Mouse (Mus musculus) neutrophil, adult 59 days (primary cell): ENCODE data around the gene Tet3. TPM values are rescaled to one million over a fixed set of nuclear protein-coding genes. Genes with fewer than 3 reads are reported as not detected.

Source experiments
- total RNA-seq, 2 experiments: library from RNA; stranded (reverse); gene quantifications; 1 replicate in 1 of 2; 2 replicates in 1 of 2; pipeline ENCODE4 v1.2.4; 2023

Gene Tet3
- 10 to 100 TPM; 63.5 to 67.4 TPM for total RNA-seq

GRCm38 (mm10) chr6:83459034-83459644 is at the start of gene Tet3:
Gene Tet3, minus strand, starts transcription at chr6:83459084.

DNA sequence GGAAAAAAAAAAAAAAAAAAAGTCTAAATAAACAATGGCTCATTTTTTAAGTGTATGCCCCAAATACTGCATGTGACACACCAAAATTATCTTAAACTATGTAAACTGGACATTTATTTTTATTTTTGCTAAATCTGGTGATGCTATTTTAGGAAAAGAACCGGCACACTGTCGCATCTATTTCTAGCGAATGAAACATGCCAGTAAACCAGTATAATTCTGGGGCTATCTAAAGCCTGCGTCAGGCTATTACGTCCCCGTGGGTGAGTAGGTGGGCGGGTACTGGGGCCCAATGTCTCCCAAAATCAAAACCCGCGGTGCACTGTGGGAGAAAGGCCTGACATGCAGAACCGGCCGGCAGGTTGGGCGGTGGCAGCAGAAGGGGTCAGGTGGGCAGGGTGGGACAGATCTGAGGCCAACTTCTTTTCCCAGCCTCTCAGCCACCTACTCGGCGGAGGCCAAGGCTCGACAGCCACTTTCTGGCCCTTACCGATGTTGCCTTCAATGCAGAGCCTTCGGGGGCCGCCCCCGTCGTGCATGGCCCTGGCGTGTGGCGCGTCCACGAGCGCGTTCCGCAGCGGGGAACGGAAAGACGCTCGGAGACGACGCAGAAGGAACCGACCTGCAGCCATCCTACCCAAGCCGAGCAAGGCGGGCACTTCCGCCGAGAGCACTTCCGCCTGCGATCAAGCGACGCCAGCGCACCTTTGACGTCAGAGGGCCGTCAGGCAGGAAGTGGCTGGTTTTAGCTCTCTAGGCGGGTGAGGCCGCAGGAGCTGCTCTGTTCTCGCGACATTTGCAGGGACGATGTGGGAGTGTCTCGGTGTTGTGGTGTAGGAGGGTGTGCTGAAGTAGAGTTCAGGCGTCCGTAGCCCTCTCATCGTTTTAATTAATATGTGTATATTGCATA is 47.6 kb upstream of the Tet3 start, which contains the start of gene Dguok:
Gene Dguok (minus strand): TSS at position 712 of the 910 bp plus-strand sequence.

DNA sequence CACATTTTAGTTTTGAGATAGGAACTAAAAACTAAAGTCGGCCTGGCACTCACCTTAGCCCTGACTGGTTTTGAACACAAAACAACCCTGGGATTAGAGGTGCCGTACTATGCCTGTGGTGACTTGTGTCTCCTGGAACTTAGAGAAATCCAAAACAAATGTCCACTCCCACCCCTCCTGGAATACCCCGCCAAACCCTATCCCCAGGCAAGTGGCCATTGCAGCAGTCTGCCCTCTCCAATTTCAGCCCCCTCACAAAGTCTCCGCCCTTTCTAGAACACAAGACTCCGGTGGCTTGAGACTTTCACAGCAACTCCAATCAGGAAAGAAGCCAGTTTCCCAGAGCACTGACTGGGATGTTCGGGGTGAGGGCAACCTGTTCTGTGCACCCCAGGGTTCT is 110.0 kb downstream of the Tet3 start, which contains the start of gene Bola3:
Gene Bola3 (plus strand): TSS at position 275 of the 400 bp plus-strand sequence.

GRCm38 (mm10) chr6:83325525-83326393 is 133.1 kb downstream of the Tet3 start, which contains the start of the genes Mthfd2 and Mob1a:
Gene Mthfd2, minus strand, starts transcription at chr6:83325908.
Gene Mob1a, plus strand, starts transcription at chr6:83326016.

Other genes starting within 250 kb of the Tet3 start
- not detected for gene Slc4a5, start 239.3 kb downstream of the Tet3 start, total RNA-seq
- gene Mthfd2, start 133.2 kb downstream of the Tet3 start, total RNA-seq: 10 to 100 TPM; 18.9 to 26.7 TPM
- 100 to 1,000 TPM; 153 to 159 TPM for gene Mob1a, start 133.1 kb downstream of the Tet3 start, total RNA-seq
- 10 to 100 TPM; 14.0 to 15.7 TPM for gene Bola3, start 109.9 kb downstream of the Tet3 start, total RNA-seq
- gene Dguok, start 47.9 kb upstream of the Tet3 start, total RNA-seq: 10 to 100 TPM; 15.9 to 20.9 TPM
- gene Actg2, start 77.2 kb upstream of the Tet3 start, total RNA-seq: not detected
- gene Stambp, start 113.6 kb upstream of the Tet3 start, total RNA-seq: 10 to 100 TPM; 20.1 to 23.1 TPM
- gene Clec4f, start 197.1 kb upstream of the Tet3 start, total RNA-seq: not detected
- not detected for gene Cd207, start 218.8 kb upstream of the Tet3 start, total RNA-seq